Comparison of ENCODE assay signal across 7 mouse cellular contexts in genomic region chr15:65637520-65638184, GRCm38 (mm10).
A peak's percentile ranks its signal among the peaks of the same experiment; 100 is the strongest.
DNase-seq lines count a peak whose midpoint lies in the region; ATAC-seq and TF ChIP-seq lines count a peak whose summit lies in the region.

No protein-coding gene starts in this region.

- H3K27ac ChIP-seq in heart, postnatal 0 days (ENCODE audit: low read depth): no peak overlapping the region

- 39% methylated on average over 6 of the region's 6 CpGs for WGBS in heart, postnatal 0 days

- peak; percentile 49 for ATAC-seq in heart, postnatal 0 days (ENCODE audit: insufficient read depth, low read depth)

- no peak overlapping the region for H3K4me2 ChIP-seq in heart, postnatal 0 days (ENCODE audit: low read depth, low read length)

- TF ChIP-seq CTCF in heart, postnatal 0 days (IDR thresholded peaks at IDR 0.05; ENCODE audit: low read depth): peak; percentile 71

- H3K4me1 ChIP-seq in heart, postnatal 0 days (ENCODE audit: control insufficient read depth, insufficient read depth): no peaks in the 10 kb centered on the region

- no peaks in the 10 kb centered on the region for H3K9me3 ChIP-seq in heart, postnatal 0 days (replicated peaks; ENCODE audit: control insufficient read depth, low read length)

- H3K4me3 ChIP-seq in heart, postnatal 0 days (ENCODE audit: low read depth, low read length): no peak overlapping the region

- H3K9ac ChIP-seq in heart, postnatal 0 days (replicated peaks; ENCODE audit: low read depth, low read length): no peak overlapping the region

- no peak for TF ChIP-seq EP300 in heart, postnatal 0 days (IDR thresholded peaks at IDR 0.05; ENCODE audit: low read depth)

- H3K27me3 ChIP-seq in heart, postnatal 0 days (ENCODE audit: control insufficient read depth, insufficient read depth, low read length): no peaks in the 10 kb centered on the region

- H3K36me3 ChIP-seq in heart, postnatal 0 days (replicated peaks; ENCODE audit: control insufficient read depth, insufficient read depth, low read length): no peaks in the 10 kb centered on the region

- DNase-seq in CD8-positive naive resting alpha-beta T cell, adult 2 months (ENCODE audit: low read depth in 2 of 2, low spot score in 2 of 2): peak; percentile 3 to 29
- peak; percentile 65 for DNase-seq in R1 (ENCODE audit: low read depth, low spot score)
- DNase-seq in cerebellum, postnatal 36 days: peak; percentile 88 to 91
- peak; percentile 63 for DNase-seq in heart, postnatal 0 days (ENCODE audit: low spot score)
- peak; percentile 55 to 78 for DNase-seq in kidney, postnatal 36 days
- peak; percentile 21 for DNase-seq in lung, postnatal 10 days
- DNase-seq in right cerebral cortex, postnatal 10 days (ENCODE audit: low spot score in 2 of 2): peak; percentile 79 to 80

Comparison
In these comparisons a context has a peak if more than half of its experiments do, and no peak if none do; other contexts are left out.
1. DNase-seq: peak in every context shown above with its lines; median percentile 90 in cerebellum, postnatal 36 days; 80 in right cerebral cortex, postnatal 10 days; 66 in kidney, postnatal 36 days; 65 in R1; 63 in heart, postnatal 0 days; 21 in lung, postnatal 10 days; 16 in CD8-positive naive resting alpha-beta T cell, adult 2 months.